ENCODE assay signal across 26 mouse cellular contexts in genomic region chr14:46734262-46734661, GRCm38 (mm10). TPM values are rescaled to one million over a fixed set of nuclear protein-coding genes. Genes with fewer than 3 reads are reported as not detected.
DNase-seq lines count a peak whose midpoint lies in the region; ATAC-seq and TF ChIP-seq lines count a peak whose summit lies in the region.
"Had no signal": no experiment of that assay in that cellular context is flagged by ENCODE, and none has a peak within 500 bp of the region (broad histone marks: within the 10 kb centered on the region; RNA-seq: fewer than 3 reads in every experiment).

No protein-coding gene starts in this region.

- WGBS in heart, embryonic 11.5 days (ENCODE audit: insufficient replicate concordance), result 75% methylated on average over 5 of the region's 5 CpGs
- WGBS in lung, postnatal 0 days, result 53% methylated on average over 5 of the region's 5 CpGs
- WGBS in embryonic facial prominence, embryonic 14.5 days, result 27% methylated on average over 5 of the region's 5 CpGs
- 85% methylated on average over 5 of the region's 5 CpGs for WGBS in hindbrain, embryonic 11.5 days

- no peak overlapping the region for H3K27ac ChIP-seq in heart, embryonic 11.5 days (ENCODE audit: low read depth, low read length)
- H3K27ac ChIP-seq in lung, postnatal 0 days (ENCODE audit: low read length), result no peak overlapping the region
- H3K27ac ChIP-seq in embryonic facial prominence, embryonic 14.5 days (replicated peaks; ENCODE audit: low read depth, low read length), result no peak overlapping the region; the same call in 1 of the 2 replicates
- H3K27ac ChIP-seq in hindbrain, embryonic 11.5 days (ENCODE audit: low read depth, low read length), result no peak overlapping the region
- H3K27ac ChIP-seq: forebrain, embryonic 15.5 days; hindbrain, embryonic 10.5 days; hindbrain, postnatal 0 days; layer of hippocampus, adult 2 months; liver, embryonic 15.5 days; lung, embryonic 15.5 days; neural tube, embryonic 15.5 days had no signal

- no peaks in the 10 kb centered on the region for H3K4me1 ChIP-seq in heart, embryonic 11.5 days (ENCODE audit: control insufficient read depth, insufficient read depth, low read length)
- H3K4me1 ChIP-seq in lung, postnatal 0 days (ENCODE audit: insufficient read depth, low read depth, low read length), result no peaks in the 10 kb centered on the region
- peaks cover 3% of the 10 kb centered on the region; the same call in 1 of the 2 replicates for H3K4me1 ChIP-seq in embryonic facial prominence, embryonic 14.5 days (ENCODE audit: control insufficient read depth, insufficient read depth, low read length)
- H3K4me1 ChIP-seq in hindbrain, embryonic 11.5 days (replicated peaks; ENCODE audit: control insufficient read depth, insufficient read depth, low read length), result no peaks in the 10 kb centered on the region
- H3K4me1 ChIP-seq: forebrain, embryonic 15.5 days; hindbrain, embryonic 10.5 days; liver, embryonic 15.5 days; lung, embryonic 15.5 days; neural tube, embryonic 15.5 days had no signal

- ATAC-seq in heart, embryonic 11.5 days (replicated peaks; ENCODE audit: insufficient number of reproducible peaks, low FRiP score, low TSS enrichment), result no peak
- ATAC-seq in lung, postnatal 0 days, result no peak
- ATAC-seq in embryonic facial prominence, embryonic 14.5 days (ENCODE audit: low read depth), result no peak
- no peak for ATAC-seq in hindbrain, embryonic 11.5 days (ENCODE audit: low FRiP score)
- ATAC-seq: forebrain, embryonic 15.5 days; hindbrain, postnatal 0 days; intestine, embryonic 16.5 days had no signal

- no peaks in the 10 kb centered on the region for H3K36me3 ChIP-seq in heart, embryonic 11.5 days (ENCODE audit: control insufficient read depth, insufficient read depth, low read length)
- no peaks in the 10 kb centered on the region for H3K36me3 ChIP-seq in lung, postnatal 0 days (ENCODE audit: insufficient read depth, low read length)
- H3K36me3 ChIP-seq in embryonic facial prominence, embryonic 14.5 days (ENCODE audit: control insufficient read depth, insufficient read depth, low read length), result no peaks in the 10 kb centered on the region
- no peaks in the 10 kb centered on the region for H3K36me3 ChIP-seq in hindbrain, embryonic 11.5 days (ENCODE audit: control insufficient read depth, insufficient read depth, low read length)
- H3K36me3 ChIP-seq: forebrain, embryonic 15.5 days; hindbrain, embryonic 10.5 days; liver, embryonic 15.5 days; lung, embryonic 15.5 days; neural tube, embryonic 15.5 days had no signal

- TF ChIP-seq CTCF in lung, postnatal 0 days (IDR thresholded peaks at IDR 0.05), result no peak

- TF ChIP-seq EP300 in lung, postnatal 0 days (IDR thresholded peaks at IDR 0.05), result no peak

- no peaks in the 10 kb centered on the region for H3K27me3 ChIP-seq in heart, embryonic 11.5 days (ENCODE audit: control insufficient read depth, insufficient read depth, low read length)
- no peaks in the 10 kb centered on the region for H3K27me3 ChIP-seq in lung, postnatal 0 days (replicated peaks; ENCODE audit: insufficient read depth, low read length)
- H3K27me3 ChIP-seq in embryonic facial prominence, embryonic 14.5 days (replicated peaks; ENCODE audit: control insufficient read depth, insufficient read depth, low read length), result no peaks in the 10 kb centered on the region
- H3K27me3 ChIP-seq in hindbrain, embryonic 11.5 days (ENCODE audit: control insufficient read depth, insufficient read depth, low read length), result no peaks in the 10 kb centered on the region
- H3K27me3 ChIP-seq: forebrain, embryonic 15.5 days; liver, embryonic 15.5 days; lung, embryonic 15.5 days; neural tube, embryonic 15.5 days had no signal

- no peaks in the 10 kb centered on the region for H3K9me3 ChIP-seq in heart, embryonic 11.5 days (replicated peaks; ENCODE audit: control insufficient read depth, low read length)
- H3K9me3 ChIP-seq in lung, postnatal 0 days (ENCODE audit: low read length), result no peaks in the 10 kb centered on the region
- H3K9me3 ChIP-seq in embryonic facial prominence, embryonic 14.5 days (ENCODE audit: control insufficient read depth, low read length), result no peaks in the 10 kb centered on the region
- no peaks in the 10 kb centered on the region for H3K9me3 ChIP-seq in hindbrain, embryonic 11.5 days (ENCODE audit: control insufficient read depth, low read length)
- H3K9me3 ChIP-seq: forebrain, embryonic 15.5 days; hindbrain, embryonic 10.5 days; liver, embryonic 15.5 days; lung, embryonic 15.5 days; neural tube, embryonic 15.5 days had no signal

- peak; percentile 88 for DNase-seq in heart, adult 11 months
- peak; percentile 11 for DNase-seq in lung, postnatal 0 days (ENCODE audit: low spot score)
- no peak for DNase-seq in lung, postnatal 4 days
- no peak for DNase-seq in embryonic facial prominence, embryonic 14.5 days (ENCODE audit: low spot score)
- DNase-seq in MN1 (ENCODE audit: low spot score), result no peak
- DNase-seq in hindbrain, embryonic 11.5 days (ENCODE audit: low spot score), result no peak
- DNase-seq: cerebellum, adult 18-20 months; cerebellum, postnatal 36 days; embryo, embryonic 11 days; gastrocnemius, postnatal 36 days; kidney, postnatal 25 days; layer of hippocampus, postnatal 36 days; liver; right cerebral cortex, adult 18-20 months; right cerebral cortex, postnatal 4 days; thymus, postnatal 25 days had no signal

- H3K4me2 ChIP-seq in heart, embryonic 11.5 days, result no peak overlapping the region
- no peak overlapping the region for H3K4me2 ChIP-seq in lung, postnatal 0 days (replicated peaks; ENCODE audit: low read depth, low read length)
- peak overlapping the region; percentile 35 for H3K4me2 ChIP-seq in embryonic facial prominence, embryonic 14.5 days (ENCODE audit: low read depth, low read length)
- H3K4me2 ChIP-seq in hindbrain, embryonic 11.5 days (replicated peaks; ENCODE audit: low read depth, low read length), result no peak overlapping the region
- H3K4me2 ChIP-seq: forebrain, embryonic 15.5 days; liver, embryonic 15.5 days; lung, embryonic 15.5 days; midbrain, embryonic 11.5 days; neural tube, embryonic 15.5 days had no signal

- H3K9ac ChIP-seq in heart, embryonic 11.5 days (ENCODE audit: low read depth, low read length), result no peak overlapping the region
- no peak overlapping the region for H3K9ac ChIP-seq in lung, postnatal 0 days (replicated peaks; ENCODE audit: low read depth)
- no peak overlapping the region for H3K9ac ChIP-seq in embryonic facial prominence, embryonic 14.5 days (ENCODE audit: low read depth, low read length)
- H3K9ac ChIP-seq in hindbrain, embryonic 11.5 days (ENCODE audit: low read depth, low read length), result no peak overlapping the region
- H3K9ac ChIP-seq: forebrain, embryonic 15.5 days; liver, embryonic 15.5 days; lung, embryonic 15.5 days; neural tube, embryonic 15.5 days had no signal

- no peak overlapping the region for H3K4me3 ChIP-seq in heart, embryonic 11.5 days (ENCODE audit: low read depth, low read length)
- H3K4me3 ChIP-seq in lung, postnatal 0 days (ENCODE audit: low read depth, low read length), result no peak overlapping the region
- H3K4me3 ChIP-seq in embryonic facial prominence, embryonic 14.5 days (ENCODE audit: low read depth, low read length), result no peak overlapping the region
- H3K4me3 ChIP-seq in hindbrain, embryonic 11.5 days (ENCODE audit: low read depth, low read length), result no peak overlapping the region
- H3K4me3 ChIP-seq: forebrain, embryonic 15.5 days; hindbrain, embryonic 10.5 days; layer of hippocampus, adult 2 months; liver, embryonic 15.5 days; lung, embryonic 15.5 days; neural tube, embryonic 15.5 days had no signal

RNA-seq across cellular contexts. Expression of gene Cdkn3, which starts 26.1 kb away (rescaled TPM):
- 45.4 and 59.4 TPM in 2 replicates for polyA plus RNA-seq in heart, embryonic 11.5 days (2014; fragmentation: Nextera tagmentation; extraction: Ambion mirVana)
- 5.2 and 8.2 TPM in 2 replicates for polyA plus RNA-seq in lung, postnatal 0 days (2015; fragmentation: Nextera tagmentation; extraction: Ambion mirVana)
- 42.6 and 46.3 TPM in 2 replicates for polyA plus RNA-seq in embryonic facial prominence, embryonic 14.5 days (2014; fragmentation: Nextera tagmentation; extraction: Ambion mirVana)
- 43.7 and 53.2 TPM in 2 replicates for polyA plus RNA-seq in hindbrain, embryonic 11.5 days (2014; fragmentation: Nextera tagmentation; extraction: Ambion mirVana)

RNA-seq across cellular contexts. Expression of gene Cnih1, which starts 53.9 kb away (rescaled TPM):
- polyA plus RNA-seq in heart, embryonic 11.5 days (2014; fragmentation: Nextera tagmentation; extraction: Ambion mirVana), result 188 and 201 TPM in 2 replicates
- polyA plus RNA-seq in lung, postnatal 0 days (2015; fragmentation: Nextera tagmentation; extraction: Ambion mirVana), result 133 and 137 TPM in 2 replicates
- 214 and 219 TPM in 2 replicates for polyA plus RNA-seq in embryonic facial prominence, embryonic 14.5 days (2014; fragmentation: Nextera tagmentation; extraction: Ambion mirVana)
- polyA plus RNA-seq in hindbrain, embryonic 11.5 days (2014; fragmentation: Nextera tagmentation; extraction: Ambion mirVana), result 231 and 238 TPM in 2 replicates

Comparison
In these comparisons a context has a peak if more than half of its experiments do, and no peak if none do; other contexts are left out.
1. DNase-seq: peak in heart, adult 11 months (single experiment) and lung, postnatal 0 days (single experiment); none in lung, postnatal 4 days (0 of 2), embryonic facial prominence, embryonic 14.5 days (single experiment), MN1 (single experiment) and hindbrain, embryonic 11.5 days (single experiment).